Mouse (Mus musculus): ENCODE results near the gene Kcnj14.

- 0 out of 2 replicates have a peak, but pooled peaks have one; percentile 2 for TF ChIP-seq CTCF (IDR thresholded peaks at IDR 0.05)
- TF ChIP-seq EP300 (IDR thresholded peaks at IDR 0.05) = no peak
Observed at GRCm38 (mm10) chr7:45813787-45814779, 10.5 kb downstream of the Kcnj14 start, which contains the start of gene Cyth2.

Data from lung, postnatal 0 days (tissue).